Mouse (Mus musculus) C2C12 (cell line): ENCODE measurements around the gene Slc12a4. TPM values are rescaled to one million over a fixed set of nuclear protein-coding genes. Genes with fewer than 3 reads are reported as not detected.

Source experiments
- H3K27me3 ChIP-seq: one replicate; pipeline ENCODE4 v1.6.1; 2011; ENCODE audit not compliant: control insufficient read depth, insufficient read depth, insufficient read length
- H3K36me3 ChIP-seq: one replicate; pipeline ENCODE4 v1.6.1; 2011; ENCODE audit not compliant: control insufficient read depth, insufficient read depth
- H3K4me3 ChIP-seq: one replicate; pipeline ENCODE4 v1.5.1; 2011; ENCODE audit warnings: mild to moderate bottlenecking, control low read depth; ENCODE audit not compliant: poor library complexity, insufficient read depth, severe bottlenecking
- H3K79me2 ChIP-seq: one replicate; pipeline ENCODE4 v1.6.1; 2011; ENCODE audit not compliant: control insufficient read depth, insufficient read depth
- H3K79me3 ChIP-seq: one replicate; pipeline ENCODE4 v1.6.1; 2011; ENCODE audit warnings: low read depth, control low read depth
- H3ac ChIP-seq: one replicate; pipeline ENCODE3; 2011; ENCODE audit warnings: low read depth; ENCODE audit not compliant: control insufficient read depth, insufficient read length
- CEBPB ChIP-seq: IDR thresholded peaks from one replicate; pipeline ENCODE4 v1.6.1; 2011; ENCODE audit warnings: low read depth, mild to moderate bottlenecking, control low read depth, moderate library complexity
- CTCF ChIP-seq: IDR thresholded peaks from one replicate; pipeline ENCODE4 v1.5.1; 2011; ENCODE audit not compliant: control insufficient read depth, insufficient read depth, insufficient read length
- FOSL1 ChIP-seq: IDR thresholded peaks from one replicate; pipeline ENCODE4 v1.8.0; 2011; ENCODE audit warnings: mild to moderate bottlenecking, low read length; ENCODE audit not compliant: poor library complexity, insufficient read depth, severe bottlenecking
- MAX ChIP-seq: IDR thresholded peaks from one replicate; pipeline ENCODE4 v1.6.1; 2011; ENCODE audit warnings: mild to moderate bottlenecking, control low read depth
- MYOD1 ChIP-seq: IDR thresholded peaks from one replicate; pipeline ENCODE4 v1.6.1; 2011; ENCODE audit warnings: low read depth; ENCODE audit not compliant: control insufficient read depth, insufficient read length
- MYOG ChIP-seq: IDR thresholded peaks from one replicate; pipeline ENCODE4 v1.6.1; 2011; ENCODE audit not compliant: control insufficient read depth, insufficient read length; ENCODE audit errors: extremely low read depth
- USF1 ChIP-seq: IDR thresholded peaks from one replicate; pipeline ENCODE4 v1.6.1; 2011; ENCODE audit warnings: low read depth, mild to moderate bottlenecking, control low read depth, moderate library complexity
- polyA plus RNA-seq: library from polyadenylated mRNA; unstranded; fragments of >200 nt; fragmentation: generic; extraction: Trizol; gene quantifications from one replicate; pipeline ENCODE4 v1.2.1, GENCODE M21; 2012; ENCODE audit warnings: missing spikeins

The Slc12a4 gene
- polyA plus RNA-seq, 1 experiment: 79.1 TPM

DNA sequence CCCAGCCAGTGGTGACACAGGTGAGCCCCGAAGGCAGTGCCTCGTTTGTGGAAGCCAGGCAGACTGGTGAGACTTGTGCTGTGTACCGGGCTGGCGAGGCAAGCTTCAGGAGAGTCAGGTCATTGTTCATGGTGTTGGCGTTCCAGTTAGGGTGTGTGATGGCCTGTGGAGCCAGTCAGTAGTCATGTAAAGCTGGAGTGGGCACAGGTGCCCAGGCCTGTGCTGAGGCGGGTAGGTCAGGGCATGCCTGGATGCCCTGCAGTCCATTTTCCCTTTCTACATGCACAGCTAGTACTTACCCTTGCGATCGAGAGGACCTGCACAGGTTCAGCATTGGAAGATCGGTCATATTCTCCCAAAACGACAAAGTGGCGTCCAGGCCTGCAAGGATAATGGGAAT lies 33.4 kb downstream of the Slc12a4 start:
- Histone ChIP-seq H3ac (no peak overlapping the region), H3K4me3 (no peak overlapping the region), H3K79me3 (peaks cover 2% of the 10 kb centered on the region), H3K36me3 (peaks cover 3% of the 10 kb centered on the region), H3K27me3 (no peaks in the 10 kb centered on the region), H3K79me2 (no peaks in the 10 kb centered on the region)
- TF ChIP-seq MYOD1 (no peak), CEBPB (no peak), CTCF (no peak), MYOG (no peak), FOSL1 (no peak), USF1 (no peak), MAX (no peak)

DNA sequence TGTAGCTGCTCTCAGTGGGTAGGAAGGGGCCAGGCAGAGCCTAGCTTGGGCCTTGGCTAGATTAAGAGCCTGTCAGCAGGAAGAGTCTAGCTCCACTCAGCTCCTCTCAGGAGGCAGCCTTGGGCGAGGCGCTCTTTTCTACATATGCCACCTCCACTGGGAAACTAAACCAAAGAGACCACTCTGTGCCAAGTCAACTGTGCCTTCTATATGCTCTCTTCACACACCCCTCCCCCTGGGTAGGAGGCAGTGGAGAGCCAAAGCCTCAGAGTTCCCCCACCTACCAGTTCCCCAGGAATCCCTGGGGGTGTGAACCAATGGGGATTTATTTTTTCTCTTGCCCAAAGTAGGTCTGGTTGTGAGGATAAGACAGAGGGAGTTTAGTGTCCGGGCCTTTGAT lies 34.6 kb downstream of the Slc12a4 start:
- TF ChIP-seq CTCF (no peak), MYOG (no peak), CEBPB (no peak), MYOD1 (no peak), FOSL1 (no peak), USF1 (no peak), MAX (no peak)
- no peaks in the 10 kb centered on the region for H3K79me2 ChIP-seq
- H3K27me3 ChIP-seq: no peaks in the 10 kb centered on the region
- H3K4me3 ChIP-seq: no peak overlapping the region
- no peak overlapping the region for H3ac ChIP-seq
- peaks cover 2% of the 10 kb centered on the region for H3K79me3 ChIP-seq
- peaks cover 3% of the 10 kb centered on the region for H3K36me3 ChIP-seq

DNA sequence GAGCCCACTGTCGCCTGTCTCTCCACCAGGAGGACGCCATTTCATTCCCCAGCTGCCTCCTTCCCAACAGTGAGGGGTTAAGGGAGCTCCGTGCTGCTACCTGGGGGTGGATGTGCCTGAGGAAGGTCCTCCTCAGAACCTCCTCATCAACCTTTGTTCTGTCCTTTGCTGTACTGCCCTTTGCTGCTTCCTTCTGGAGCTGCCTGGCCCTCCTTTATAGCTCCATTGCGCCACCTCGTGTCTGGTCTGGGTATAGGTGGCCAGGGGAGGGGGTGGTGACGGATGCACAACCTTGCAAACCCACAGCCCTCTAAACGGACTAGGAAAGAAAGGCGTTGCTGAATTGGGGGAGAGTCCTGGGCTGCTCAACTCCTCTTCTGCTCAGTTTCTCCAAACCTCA lies 35.3 kb downstream of the Slc12a4 start:
- no peaks in the 10 kb centered on the region for H3K79me3 ChIP-seq
- H3K27me3 ChIP-seq: no peaks in the 10 kb centered on the region
- H3K36me3 ChIP-seq: peaks cover 3% of the 10 kb centered on the region
- H3K4me3 ChIP-seq: no peak overlapping the region
- TF ChIP-seq MAX: no peak
- TF ChIP-seq USF1: no peak
- no peak for TF ChIP-seq FOSL1
- no peak for TF ChIP-seq CEBPB
- TF ChIP-seq MYOG: no peak
- TF ChIP-seq MYOD1: no peak
- peak; percentile 83 for TF ChIP-seq CTCF
- H3ac ChIP-seq: no peak overlapping the region
- H3K79me2 ChIP-seq: no peaks in the 10 kb centered on the region

DNA sequence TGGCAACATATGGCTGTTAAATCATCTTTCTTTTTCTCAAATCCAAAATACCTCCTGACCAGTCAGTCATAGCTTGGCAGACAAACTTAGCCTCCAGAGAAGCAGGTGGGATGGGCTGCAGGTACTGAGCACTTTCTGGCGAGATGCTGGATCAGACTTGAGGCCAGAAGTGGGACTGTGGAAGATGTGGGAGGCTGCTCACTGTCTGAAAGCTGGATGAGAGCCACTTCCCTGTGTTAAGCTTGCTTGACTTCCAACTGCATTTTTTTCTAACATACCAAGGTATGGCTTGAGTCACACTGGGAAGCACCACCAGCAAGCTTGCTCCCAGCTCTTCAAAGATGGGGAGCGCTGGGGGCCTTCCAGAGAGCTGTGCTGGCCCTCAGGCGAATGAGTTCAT lies 40.8 kb downstream of the Slc12a4 start:
- Histone ChIP-seq H3K27me3 (no peaks in the 10 kb centered on the region), H3K79me3 (no peaks in the 10 kb centered on the region), H3K36me3 (no peaks in the 10 kb centered on the region), H3ac (no peak overlapping the region), H3K4me3 (no peak overlapping the region), H3K79me2 (no peaks in the 10 kb centered on the region)
- TF ChIP-seq MYOD1 (no peak), FOSL1 (no peak), MYOG (no peak), CEBPB (no peak), USF1 (no peak), MAX (no peak), CTCF (no peak)

DNA sequence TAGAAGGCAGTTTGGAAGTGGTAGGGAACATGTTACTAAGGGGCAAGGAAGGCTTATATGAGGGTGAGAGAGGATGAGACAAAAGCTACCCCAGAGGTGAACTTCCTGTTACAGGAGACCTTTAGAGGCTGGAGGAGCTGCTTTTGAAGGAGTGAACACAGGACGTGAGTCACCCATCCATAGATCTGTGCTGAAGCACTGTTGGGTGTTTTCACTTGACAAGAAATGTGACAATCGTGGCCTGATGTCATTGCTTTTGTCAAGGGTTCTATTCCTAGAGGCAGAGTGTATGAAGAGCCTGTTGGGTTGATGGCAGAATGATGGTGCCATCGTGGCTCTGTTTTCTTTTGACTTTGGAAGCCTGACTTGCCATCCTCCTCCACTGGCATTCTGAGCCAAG lies 46.5 kb downstream of the Slc12a4 start:
- TF ChIP-seq CEBPB (no peak), MYOD1 (no peak), MYOG (no peak), CTCF (no peak), FOSL1 (no peak), MAX (no peak), USF1 (no peak)
- no peaks in the 10 kb centered on the region for H3K27me3 ChIP-seq
- H3K4me3 ChIP-seq: no peak overlapping the region
- H3K79me2 ChIP-seq: no peaks in the 10 kb centered on the region
- H3ac ChIP-seq: no peak overlapping the region
- H3K79me3 ChIP-seq: no peaks in the 10 kb centered on the region
- H3K36me3 ChIP-seq: no peaks in the 10 kb centered on the region

DNA sequence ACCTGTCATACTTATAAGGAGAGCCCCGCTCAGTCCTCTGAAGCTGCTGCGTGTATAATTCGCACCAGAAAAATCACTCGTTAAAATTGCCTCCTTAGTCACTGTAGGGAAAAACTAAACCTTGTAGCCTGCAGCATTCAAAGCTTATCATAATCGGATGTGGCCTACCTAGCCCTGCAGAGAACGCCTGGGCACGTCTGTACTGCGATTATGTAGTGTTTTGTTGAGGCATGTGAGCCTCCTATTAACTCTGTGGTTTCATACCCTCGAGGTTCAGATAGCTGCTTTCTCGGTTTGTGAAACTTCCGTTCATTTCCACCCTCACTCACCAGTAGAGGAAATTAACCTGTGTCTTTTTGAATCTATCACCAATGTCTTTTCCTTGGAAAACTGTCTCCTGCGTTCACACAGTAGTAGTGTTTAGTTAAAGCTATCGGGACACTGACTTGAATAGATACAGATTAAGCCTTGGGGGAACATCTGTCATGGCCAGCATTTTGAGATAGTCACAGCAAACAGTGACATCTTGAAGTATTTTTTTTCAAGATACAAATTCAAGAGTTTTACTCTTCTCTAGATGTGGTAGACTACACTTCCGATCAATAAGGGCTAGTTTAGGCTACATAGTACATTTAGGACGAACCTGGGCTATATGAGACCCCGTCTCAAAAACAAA lies 64.8 kb downstream of the Slc12a4 start:
- Histone ChIP-seq H3K79me2 (peaks cover 29% of the 10 kb centered on the region), H3K27me3 (no peaks in the 10 kb centered on the region), H3K36me3 (no peaks in the 10 kb centered on the region), H3K79me3 (peaks cover 6% of the 10 kb centered on the region), H3ac (peak overlapping the region; percentile 100), H3K4me3 (peak overlapping the region; percentile 75)
- no peak for TF ChIP-seq MYOG
- TF ChIP-seq MAX: no peak
